Mouse (Mus musculus): ENCODE results near the gene Sar1b.

GRCm38 (mm10) chr11:51756352-51756771 is 7.1 kb upstream of the Sar1b start:
- peak; percentile 94 for TF ChIP-seq POLR2A (IDR thresholded peaks at IDR 0.05; ENCODE audit: insufficient read length, low read depth)
- peak; percentile 9 for TF ChIP-seq SRF (IDR thresholded peaks at IDR 0.05; ENCODE audit: control insufficient read depth, insufficient read length, low read depth)
- no peak for TF ChIP-seq E2F4 (IDR thresholded peaks at IDR 0.05; ENCODE audit: insufficient read depth)
- TF ChIP-seq USF1 (IDR thresholded peaks at IDR 0.05; ENCODE audit: low read depth), result peak; percentile 58
- TF ChIP-seq CEBPB (IDR thresholded peaks at IDR 0.05; ENCODE audit: insufficient read depth, poor library complexity, severe bottlenecking), result no peak
- no peak for TF ChIP-seq MAX (IDR thresholded peaks at IDR 0.05; ENCODE audit: low read depth)
- no peak for TF ChIP-seq TCF12 (IDR thresholded peaks at IDR 0.05; ENCODE audit: insufficient read depth, poor library complexity, severe bottlenecking)
- TF ChIP-seq MYOD1 (IDR thresholded peaks at IDR 0.05; ENCODE audit: control insufficient read depth in 1 of 3, insufficient read length in 2 of 3, low read depth in 2 of 3), result peak in 1 of 3 experiments; percentile 65
- TF ChIP-seq POLR2AphosphoS2 (IDR thresholded peaks at IDR 0.05; ENCODE audit: insufficient read length, low read depth), result peak; percentile 96
- TF ChIP-seq MYOG (IDR thresholded peaks at IDR 0.05; ENCODE audit: control insufficient read depth in 1 of 3, insufficient read depth in 1 of 3, insufficient read length in 2 of 3, low read depth in 2 of 3), result peak in 1 of 3 experiments; percentile 65
- no peak for TF ChIP-seq REST (IDR thresholded peaks at IDR 0.05; ENCODE audit: insufficient read depth, insufficient read length)
